Mouse (Mus musculus): Measurements from ENCODE around the gene Serpina3k.
"Not testable (repeated sequence)": the region's sequence is repeated elsewhere in the genome, so short reads cannot be mapped to it uniquely, and the experiment has no call there.

Gene Serpina3k

GRCm38 (mm10) chr12:104386878-104387277, 48.6 kb downstream of the Serpina3k start:
- intact Hi-C loops (cut with DNase I) = not testable (repeated sequence)

- intact Hi-C loops (cut with DNase I) = no loop called here
These were observed 50.2 kb downstream of the Serpina3k start for GRCm38 (mm10) chr12:104388477-104388876.

- intact Hi-C loops (cut with DNase I) = not testable (repeated sequence)
These were observed 52.8 kb downstream of the Serpina3k start for GRCm38 (mm10) chr12:104391057-104391456.
